Mouse (Mus musculus): ENCODE results near the gene Sh2d4b.

Gene Sh2d4b

GRCm38 (mm10) chr14:40893196-40893595, at the start of gene Sh2d4b:
TSS of gene Sh2d4b (minus strand) at chr14:40893266.
- no peak for DNase-seq (ENCODE audit: low spot score in 2 of 2)

GRCm38 (mm10) chr14:40942429-40942828, 49.4 kb upstream of the Sh2d4b start:
- no peak for DNase-seq (ENCODE audit: low spot score in 2 of 2)

GRCm38 (mm10) chr14:40938380-40938987, 45.4 kb upstream of the Sh2d4b start:
- DNase-seq (ENCODE audit: low spot score in 2 of 2): no peak

- DNase-seq (ENCODE audit: low spot score in 2 of 2): no peak
These were observed 44.0 kb upstream of the Sh2d4b start for GRCm38 (mm10) chr14:40937052-40937451.

GRCm38 (mm10) chr14:40935481-40935880, 42.4 kb upstream of the Sh2d4b start:
- no peak for DNase-seq (ENCODE audit: low spot score in 2 of 2)

GRCm38 (mm10) chr14:40935054-40935453, 42.0 kb upstream of the Sh2d4b start:
- DNase-seq (ENCODE audit: low spot score in 2 of 2): no peak

- DNase-seq (ENCODE audit: low spot score in 2 of 2): no peak
These were observed 40.3 kb upstream of the Sh2d4b start for GRCm38 (mm10) chr14:40933328-40933727.

GRCm38 (mm10) chr14:40932225-40932624, 39.2 kb upstream of the Sh2d4b start:
- DNase-seq (ENCODE audit: low spot score in 2 of 2): no peak

- DNase-seq (ENCODE audit: low spot score in 2 of 2): no peak
These were observed 38.2 kb upstream of the Sh2d4b start for GRCm38 (mm10) chr14:40931115-40931829.

- DNase-seq (ENCODE audit: low spot score in 2 of 2): no peak
These were observed 36.9 kb upstream of the Sh2d4b start for GRCm38 (mm10) chr14:40929943-40930342.

GRCm38 (mm10) chr14:40928897-40929296, 35.8 kb upstream of the Sh2d4b start:
- DNase-seq (ENCODE audit: low spot score in 2 of 2): no peak

- DNase-seq (ENCODE audit: low spot score in 2 of 2): no peak
These were observed 34.0 kb upstream of the Sh2d4b start for GRCm38 (mm10) chr14:40927041-40927440.

GRCm38 (mm10) chr14:40924378-40925113, 31.5 kb upstream of the Sh2d4b start:
- peak in 1 of 2 experiments; percentile 30 for DNase-seq (ENCODE audit: low spot score in 2 of 2)

- DNase-seq (ENCODE audit: low spot score in 2 of 2): no peak
These were observed 28.2 kb upstream of the Sh2d4b start for GRCm38 (mm10) chr14:40921241-40921640.

GRCm38 (mm10) chr14:40919521-40919920, 26.5 kb upstream of the Sh2d4b start:
- no peak for DNase-seq (ENCODE audit: low spot score in 2 of 2)

GRCm38 (mm10) chr14:40918477-40918876, 25.4 kb upstream of the Sh2d4b start:
- DNase-seq (ENCODE audit: low spot score in 2 of 2): no peak

- peak; percentile 72 to 88 for DNase-seq (ENCODE audit: low spot score in 2 of 2)
These were observed 24.6 kb upstream of the Sh2d4b start for GRCm38 (mm10) chr14:40917632-40918031.

GRCm38 (mm10) chr14:40916667-40917066, 23.6 kb upstream of the Sh2d4b start:
- no peak for DNase-seq (ENCODE audit: low spot score in 2 of 2)

- no peak for DNase-seq (ENCODE audit: low spot score in 2 of 2)
These were observed 22.8 kb upstream of the Sh2d4b start for GRCm38 (mm10) chr14:40915838-40916237.

- no peak for DNase-seq (ENCODE audit: low spot score in 2 of 2)
These were observed 21.6 kb upstream of the Sh2d4b start for GRCm38 (mm10) chr14:40914701-40915100.

- no peak for DNase-seq (ENCODE audit: low spot score in 2 of 2)
These were observed 20.6 kb upstream of the Sh2d4b start for GRCm38 (mm10) chr14:40913709-40914108.

- DNase-seq (ENCODE audit: low spot score in 2 of 2): no peak
These were observed 18.5 kb upstream of the Sh2d4b start for GRCm38 (mm10) chr14:40911529-40911928.

- no peak for DNase-seq (ENCODE audit: low spot score in 2 of 2)
These were observed 15.7 kb upstream of the Sh2d4b start for GRCm38 (mm10) chr14:40908763-40909162.

All from frontal cortex, postnatal 10 days (tissue).